Mouse (Mus musculus) heart, embryonic 15.5 days (tissue): Measurements from ENCODE around the gene Scarb1. TPM values are rescaled to one million over a fixed set of nuclear protein-coding genes. Genes with fewer than 3 reads are reported as not detected.

Experiments
- ATAC-seq: fragments of 200-750 bp; cut with Nextera tagmentation; replicated peaks from 2 replicates; pipeline ENCODE4 v1.8.0; 2017; ENCODE audit warnings: low read depth, moderate TSS enrichment; ENCODE audit not compliant: insufficient number of reproducible peaks, insufficient read depth, low FRiP score
- H3K27ac ChIP-seq: fragments of 300-500 bp; sonication (generic); 2 replicates; pipeline ENCODE4 v1.5.1; 2015; ENCODE audit warnings: mild to moderate bottlenecking, inconsistent platforms
- H3K27me3 ChIP-seq: fragments of 300-500 bp; sonication (generic); 2 replicates; pipeline ENCODE4 v1.6.1; 2015; ENCODE audit warnings: inconsistent platforms
- H3K36me3 ChIP-seq: fragments of 300-500 bp; sonication (generic); 2 replicates; pipeline ENCODE4 v1.6.1; 2015; ENCODE audit warnings: mild to moderate bottlenecking, inconsistent platforms
- H3K4me1 ChIP-seq: fragments of 300-500 bp; sonication (generic); replicated peaks from 2 replicates; pipeline ENCODE4 v1.6.1; 2015; ENCODE audit warnings: inconsistent platforms
- H3K4me2 ChIP-seq: fragments of 300-500 bp; sonication (generic); 2 replicates; pipeline ENCODE4 v1.6.1; 2015; ENCODE audit warnings: inconsistent platforms, mild to moderate bottlenecking, moderate library complexity
- H3K4me3 ChIP-seq: fragments of 300-500 bp; sonication (generic); 2 replicates; pipeline ENCODE4 v1.5.1; 2015; ENCODE audit warnings: mild to moderate bottlenecking, inconsistent platforms
- H3K9ac ChIP-seq: fragments of 300-500 bp; sonication (generic); 2 replicates; pipeline ENCODE4 v1.6.1; 2015; ENCODE audit warnings: mild to moderate bottlenecking, inconsistent platforms
- H3K9me3 ChIP-seq: fragments of 300-500 bp; sonication (generic); replicated peaks from 2 replicates; pipeline ENCODE4 v1.6.1; 2016; ENCODE audit warnings: inconsistent platforms
- WGBS: fragments of 180-500 bp; shearing (Covaris S2); methylation state at CpG from one replicate; pipeline ENCODE4 v1.1.7; 2015; ENCODE audit warnings: mixed read lengths; 5-methylcytosine and 5-hydroxymethylcytosine counted together
- polyA plus RNA-seq: library from polyadenylated mRNA; unstranded; fragments of >200 nt; fragmentation: Nextera tagmentation; extraction: Ambion mirVana; gene quantifications from 2 replicates; pipeline ENCODE4 v1.2.1, GENCODE M21; 2015

Gene Scarb1
- polyA plus RNA-seq, 1 experiment from 2014 or later = 54.8 TPM

- Histone ChIP-seq H3K4me3 (no peak overlapping the region), H3K4me2 (no peak overlapping the region), H3K9me3 (peaks cover 6% of the 10 kb centered on the region), H3K36me3 (no peaks in the 10 kb centered on the region), H3K9ac (no peak overlapping the region), H3K27me3 (no peaks in the 10 kb centered on the region), H3K27ac (no peak overlapping the region), H3K4me1 (no peaks in the 10 kb centered on the region; the same call in 1 of the 2 replicates)
- no peak for ATAC-seq
- WGBS = 76% methylated on average over 2 of the region's 2 CpGs
Observed at GRCm38 (mm10) chr5:125229097-125229496, 111.8 kb downstream of the Scarb1 start.

GRCm38 (mm10) chr5:125227699-125228098 is 113.2 kb downstream of the Scarb1 start:
- Histone ChIP-seq H3K4me1 (peaks cover 1% of the 10 kb centered on the region), H3K27me3 (no peaks in the 10 kb centered on the region), H3K4me2 (no peak overlapping the region), H3K36me3 (no peaks in the 10 kb centered on the region), H3K27ac (no peak overlapping the region), H3K9ac (no peak overlapping the region), H3K9me3 (peaks cover 6% of the 10 kb centered on the region), H3K4me3 (no peak overlapping the region)
- WGBS = 96% methylated on average over 4 of the region's 4 CpGs
- ATAC-seq = no peak

Other genes with a start within 250 kb of the Scarb1 start
- gene Ncor2, start 161.9 kb downstream of the Scarb1 start, polyA plus RNA-seq = 14.9 and 22.2 TPM in 2 replicates
- 0.30 and 0.48 TPM in 2 replicates for gene Gm10382, start 48.2 kb upstream of the Scarb1 start, polyA plus RNA-seq
- gene Ubc, start 49.1 kb upstream of the Scarb1 start, polyA plus RNA-seq = 782 and 963 TPM in 2 replicates
- 7.0 and 10.4 TPM in 2 replicates for gene Dhx37, start 93.0 kb upstream of the Scarb1 start, polyA plus RNA-seq
- 36.5 and 40.7 TPM in 2 replicates for gene Bri3bp, start 100.5 kb upstream of the Scarb1 start, polyA plus RNA-seq
- 9.8 and 18.4 TPM in 2 replicates for gene Aacs, start 134.7 kb upstream of the Scarb1 start, polyA plus RNA-seq
- gene Tmem132b, start 190.7 kb upstream of the Scarb1 start, polyA plus RNA-seq = 0.01 TPM in 1 of 2 replicates, not detected in the other